Mouse (Mus musculus): Measurements from ENCODE around the gene 4430402I18Rik. TPM values are rescaled to one million over a fixed set of nuclear protein-coding genes. Genes with fewer than 3 reads are reported as not detected.

Gene 4430402I18Rik
- polyA plus RNA-seq, 2 experiments = 1.5 to 3.1 TPM

DNA sequence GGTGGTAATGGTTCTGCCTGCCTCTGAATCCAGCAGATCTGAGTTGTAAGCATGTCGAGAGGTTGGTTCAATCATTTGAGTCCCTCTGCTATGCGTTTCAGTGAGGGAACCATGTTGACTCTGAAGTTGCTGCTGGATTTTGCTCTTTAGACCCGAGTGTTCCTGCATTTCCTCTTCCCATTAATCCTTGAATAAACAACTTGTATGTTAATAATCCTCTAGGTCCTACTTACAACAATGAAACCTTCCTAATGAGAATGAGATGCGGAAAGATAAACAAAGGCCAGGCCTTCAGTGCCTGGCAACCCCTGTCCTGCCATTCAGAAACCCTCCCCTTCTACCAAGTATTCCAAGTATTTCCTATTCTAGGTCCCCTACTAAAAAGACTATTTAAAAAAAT is 51.1 kb downstream of the 4430402I18Rik start:
- Histone ChIP-seq H3K4me3 (ENCODE audit: insufficient read depth in 1 of 2, low read depth in 2 of 2, low read length in 2 of 2) (no peak overlapping the region), H3K27me3 (ENCODE audit: control insufficient read depth, insufficient read depth, low read length) (no peaks in the 10 kb centered on the region), H3K4me1 (replicated peaks; ENCODE audit: control insufficient read depth in 2 of 2, insufficient read depth in 2 of 2, low read length in 1 of 2) (peaks cover 0 to 7% of the 10 kb centered on the region in 2 experiments; a peak in 1 of 4 replicates), H3K9ac (replicated peaks) (no peak overlapping the region), H3K9me3 (ENCODE audit: control insufficient read depth, low read length) (no peaks in the 10 kb centered on the region), H3K36me3 (replicated peaks; ENCODE audit: control insufficient read depth, insufficient read depth, low read depth) (no peaks in the 10 kb centered on the region), H3K4me2 (ENCODE audit: low read depth) (no peak overlapping the region), H3K27ac (no peak overlapping the region)
- ATAC-seq (ENCODE audit: insufficient read depth) (no peak), DNase-seq (ENCODE audit: low read depth in 3 of 3, low spot score in 3 of 3) (no peak)
- WGBS (ENCODE audit: insufficient replicate concordance) = 48% methylated on average over 4 of the region's 4 CpGs
- TF ChIP-seq CTCF (IDR thresholded peaks at IDR 0.05; ENCODE audit: low read depth) (no peak), EP300 (IDR thresholded peaks at IDR 0.05; ENCODE audit: low read depth) (no peak)

DNA sequence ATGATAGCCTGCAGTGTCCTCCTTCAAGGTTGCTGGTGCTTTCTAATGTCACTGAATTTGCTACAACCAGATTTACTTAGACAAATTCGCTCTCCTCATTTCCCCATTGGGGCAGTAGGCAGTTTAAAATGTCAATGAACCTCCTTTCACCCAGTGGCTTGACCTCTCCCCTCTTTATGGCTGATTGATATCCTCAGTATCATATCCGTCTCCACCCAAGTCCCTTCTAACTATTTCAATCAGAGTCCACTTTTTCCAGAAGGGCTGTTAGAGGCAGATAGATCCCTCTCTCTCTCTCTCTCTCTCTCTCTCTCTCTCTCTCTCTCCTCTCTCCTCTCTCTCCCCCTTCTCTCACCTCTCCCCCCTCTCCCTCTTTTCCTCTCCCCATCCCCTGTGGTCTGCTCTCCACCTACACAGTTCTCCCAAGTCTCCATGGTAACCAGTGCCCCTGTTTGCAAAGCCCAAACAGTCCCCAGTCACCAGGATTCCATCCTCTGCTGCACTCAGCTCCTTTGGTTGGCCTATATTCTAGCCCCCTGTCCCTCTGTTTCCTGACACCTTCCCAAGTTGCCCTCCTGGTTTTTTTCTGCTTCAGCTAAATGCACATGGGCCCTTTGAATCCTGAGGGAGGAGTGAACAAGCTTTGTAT is 51.9 kb downstream of the 4430402I18Rik start:
- Histone ChIP-seq H3K27me3 (ENCODE audit: control insufficient read depth, insufficient read depth, low read length) (no peaks in the 10 kb centered on the region), H3K36me3 (replicated peaks; ENCODE audit: control insufficient read depth, insufficient read depth, low read depth) (no peaks in the 10 kb centered on the region), H3K4me3 (ENCODE audit: insufficient read depth in 1 of 2, low read depth in 2 of 2, low read length in 2 of 2) (no peak overlapping the region), H3K27ac (no peak overlapping the region), H3K9ac (replicated peaks) (no peak overlapping the region), H3K4me1 (replicated peaks; ENCODE audit: control insufficient read depth in 2 of 2, insufficient read depth in 2 of 2, low read length in 1 of 2) (peaks cover 0 to 7% of the 10 kb centered on the region in 2 experiments; a peak in 1 of 4 replicates), H3K4me2 (ENCODE audit: low read depth) (no peak overlapping the region), H3K9me3 (ENCODE audit: control insufficient read depth, low read length) (no peaks in the 10 kb centered on the region)
- DNase-seq (ENCODE audit: low read depth in 3 of 3, low spot score in 3 of 3) (peak in 1 of 3 experiments; percentile 13), ATAC-seq (ENCODE audit: insufficient read depth) (no peak)
- TF ChIP-seq EP300 (IDR thresholded peaks at IDR 0.05; ENCODE audit: low read depth) (no peak), CTCF (IDR thresholded peaks at IDR 0.05; ENCODE audit: low read depth) (no peak)
- WGBS (ENCODE audit: insufficient replicate concordance) = 52% methylated on average over 2 of the region's 2 CpGs

DNA sequence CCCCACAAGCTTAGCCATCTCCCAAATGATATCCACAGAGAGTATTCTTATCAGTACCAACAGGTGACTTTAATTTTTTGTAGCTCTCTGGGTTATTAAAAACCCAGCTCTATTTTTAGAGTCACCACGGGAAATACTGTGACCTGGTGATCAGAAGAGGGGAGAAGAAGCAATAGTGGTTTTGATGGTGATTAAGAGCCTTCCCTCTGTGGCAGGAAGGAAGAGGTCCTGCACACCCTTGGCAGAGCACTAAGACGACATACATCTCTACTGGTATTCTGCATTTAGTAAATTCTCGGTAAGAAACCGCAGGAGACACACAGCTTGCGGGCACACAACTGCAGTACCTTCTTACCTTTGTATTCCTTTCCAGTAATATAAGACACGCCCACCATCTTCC is 53.0 kb downstream of the 4430402I18Rik start:
- TF ChIP-seq EP300 (IDR thresholded peaks at IDR 0.05; ENCODE audit: low read depth) (no peak), CTCF (IDR thresholded peaks at IDR 0.05; ENCODE audit: low read depth) (no peak)
- no peak overlapping the region for H3K27ac ChIP-seq
- no peak for DNase-seq (ENCODE audit: low read depth in 3 of 3, low spot score in 3 of 3)
- peaks cover 0 to 7% of the 10 kb centered on the region in 2 experiments; a peak in 1 of 4 replicates for H3K4me1 ChIP-seq (replicated peaks; ENCODE audit: control insufficient read depth in 2 of 2, insufficient read depth in 2 of 2, low read length in 1 of 2)
- no peak for ATAC-seq (ENCODE audit: insufficient read depth)
- H3K36me3 ChIP-seq (replicated peaks; ENCODE audit: control insufficient read depth, insufficient read depth, low read depth) = no peaks in the 10 kb centered on the region
- H3K27me3 ChIP-seq (ENCODE audit: control insufficient read depth, insufficient read depth, low read length) = no peaks in the 10 kb centered on the region
- H3K4me2 ChIP-seq (ENCODE audit: low read depth) = no peak overlapping the region
- 12% methylated on average over 6 of the region's 6 CpGs for WGBS (ENCODE audit: insufficient replicate concordance)
- no peak overlapping the region for H3K4me3 ChIP-seq (ENCODE audit: insufficient read depth in 1 of 2, low read depth in 2 of 2, low read length in 2 of 2)
- no peaks in the 10 kb centered on the region for H3K9me3 ChIP-seq (ENCODE audit: control insufficient read depth, low read length)
- no peak overlapping the region for H3K9ac ChIP-seq (replicated peaks)

- TF ChIP-seq CTCF (IDR thresholded peaks at IDR 0.05; ENCODE audit: low read depth) = no peak
- Histone ChIP-seq H3K9ac (replicated peaks) (no peak overlapping the region), H3K4me1 (replicated peaks; ENCODE audit: control insufficient read depth in 2 of 2, insufficient read depth in 2 of 2, low read length in 1 of 2) (no peaks in the 10 kb centered on the region), H3K4me3 (ENCODE audit: insufficient read depth in 1 of 2, low read depth in 2 of 2, low read length in 2 of 2) (no peak overlapping the region), H3K4me2 (ENCODE audit: low read depth) (no peak overlapping the region), H3K9me3 (ENCODE audit: control insufficient read depth, low read length) (no peaks in the 10 kb centered on the region), H3K36me3 (replicated peaks; ENCODE audit: control insufficient read depth, insufficient read depth, low read depth) (no peaks in the 10 kb centered on the region), H3K27ac (no peak overlapping the region), H3K27me3 (ENCODE audit: control insufficient read depth, insufficient read depth, low read length) (no peaks in the 10 kb centered on the region)
- no peak for DNase-seq (ENCODE audit: low read depth in 3 of 3, low spot score in 3 of 3)
- no peak for ATAC-seq (ENCODE audit: insufficient read depth)
- 59% methylated on average over 9 of the region's 9 CpGs for WGBS (ENCODE audit: insufficient replicate concordance)
These were observed 58.9 kb downstream of the 4430402I18Rik start for GRCm38 (mm10) chr19:28908693-28909092.

DNA sequence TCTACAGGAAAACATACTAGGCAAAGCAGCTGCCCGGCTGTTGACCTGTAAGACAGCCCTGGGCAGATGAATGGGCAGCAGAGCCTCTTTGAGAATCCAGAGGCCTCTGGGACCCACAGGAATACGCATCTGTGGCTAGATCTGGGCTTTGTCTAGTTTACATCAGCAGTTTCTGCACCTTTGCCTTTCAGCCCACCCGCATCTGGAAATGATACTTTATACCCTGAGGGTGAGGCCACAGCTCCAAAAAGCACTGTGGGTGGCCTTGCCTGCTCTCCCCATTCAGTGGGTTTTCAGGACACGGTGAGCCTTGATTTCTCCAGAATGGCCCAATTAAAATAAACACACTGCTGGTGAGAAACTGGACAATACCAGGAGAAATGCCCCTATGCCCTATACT is 59.4 kb downstream of the 4430402I18Rik start:
- Histone ChIP-seq H3K27me3 (ENCODE audit: control insufficient read depth, insufficient read depth, low read length) (no peaks in the 10 kb centered on the region), H3K9me3 (ENCODE audit: control insufficient read depth, low read length) (no peaks in the 10 kb centered on the region), H3K9ac (replicated peaks) (no peak overlapping the region), H3K4me2 (ENCODE audit: low read depth) (no peak overlapping the region), H3K27ac (no peak overlapping the region), H3K4me1 (replicated peaks; ENCODE audit: control insufficient read depth in 2 of 2, insufficient read depth in 2 of 2, low read length in 1 of 2) (no peaks in the 10 kb centered on the region), H3K36me3 (replicated peaks; ENCODE audit: control insufficient read depth, insufficient read depth, low read depth) (no peaks in the 10 kb centered on the region), H3K4me3 (ENCODE audit: insufficient read depth in 1 of 2, low read depth in 2 of 2, low read length in 2 of 2) (no peak overlapping the region)
- no peak for ATAC-seq (ENCODE audit: insufficient read depth)
- DNase-seq (ENCODE audit: low read depth in 3 of 3, low spot score in 3 of 3) = no peak
- TF ChIP-seq EP300 (IDR thresholded peaks at IDR 0.05; ENCODE audit: low read depth) (no peak), CTCF (IDR thresholded peaks at IDR 0.05; ENCODE audit: low read depth) (no peak)
- WGBS (ENCODE audit: insufficient replicate concordance) = 65% methylated on average over 4 of the region's 4 CpGs

All from liver, embryonic 14.5 days (tissue).